In the genomic region with DNA sequence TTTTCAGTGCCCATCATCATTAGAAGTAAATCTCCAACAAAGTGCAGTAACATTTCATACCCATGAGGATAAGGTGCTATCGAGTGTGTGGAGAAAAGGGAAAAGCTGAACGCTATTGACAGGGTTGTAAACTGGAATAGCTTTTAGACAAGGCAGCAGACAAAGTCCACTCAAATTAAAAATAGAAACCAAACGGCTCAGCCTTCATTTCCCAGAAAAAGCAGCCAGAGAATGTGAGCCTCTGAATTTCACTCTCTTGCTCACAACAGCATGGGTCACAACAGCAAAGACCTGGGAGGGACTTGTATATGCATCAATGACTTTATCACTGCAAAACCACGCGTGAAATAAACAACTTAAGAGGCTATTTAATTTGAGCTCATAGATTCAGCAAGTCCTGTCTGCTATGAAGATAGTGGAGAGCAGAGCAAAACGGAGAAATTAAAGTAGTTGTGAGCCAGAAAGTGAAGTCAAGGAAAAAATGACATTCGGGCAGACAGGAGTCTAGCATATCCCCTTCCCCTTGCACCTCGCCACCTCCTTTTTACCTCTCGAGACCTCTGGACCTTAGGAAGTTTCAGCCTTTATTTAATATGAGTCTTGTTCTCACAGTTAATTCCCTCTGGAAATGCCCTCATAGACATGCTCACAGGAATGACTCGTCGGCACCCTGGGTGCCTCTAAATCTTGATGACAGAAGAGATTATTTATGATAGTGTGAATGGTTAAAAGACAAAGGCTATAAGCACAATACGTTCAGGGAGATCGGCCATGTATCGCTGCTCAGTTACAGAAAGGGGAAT, we compare ENCODE assay signal across 11 mouse cellular contexts.
DNase-seq lines count a peak whose midpoint lies in the region; ATAC-seq and TF ChIP-seq lines count a peak whose summit lies in the region.
"Had no signal": no experiment of that assay in that cellular context is flagged by ENCODE, and none has a peak within 500 bp of the region (broad histone marks: within the 10 kb centered on the region; RNA-seq: fewer than 3 reads in every experiment).

No protein-coding gene starts in this region.

- no peak for TF ChIP-seq CTCF in lung, embryonic 14.5 days (IDR thresholded peaks at IDR 0.05; ENCODE audit: low read depth)

- H3K4me2 ChIP-seq in lung, embryonic 14.5 days, result peak overlapping the region; percentile 36; the same call in 1 of the 2 replicates
- peak overlapping the region; percentile 55 for H3K4me2 ChIP-seq in hindbrain, embryonic 16.5 days (ENCODE audit: low read length)
- H3K4me2 ChIP-seq in stomach, embryonic 16.5 days (ENCODE audit: low read depth, low read length), result 0 out of 2 replicates have a peak overlapping the region, but pooled peaks have one; percentile 4
- H3K4me2 ChIP-seq: embryonic facial prominence, embryonic 13.5 days; limb, embryonic 15.5 days had no signal

- H3K4me3 ChIP-seq in lung, embryonic 14.5 days (ENCODE audit: low read depth, low read length), result no peak overlapping the region
- peak overlapping the region; percentile 36 for H3K4me3 ChIP-seq in hindbrain, embryonic 16.5 days (ENCODE audit: low read length)
- no peak overlapping the region for H3K4me3 ChIP-seq in stomach, embryonic 16.5 days (replicated peaks; ENCODE audit: low read length)
- H3K4me3 ChIP-seq: embryonic facial prominence, embryonic 13.5 days; limb, embryonic 15.5 days had no signal

- no peak overlapping the region for H3K27ac ChIP-seq in lung, embryonic 14.5 days (ENCODE audit: low read depth)
- H3K27ac ChIP-seq in hindbrain, embryonic 16.5 days (ENCODE audit: low read depth, low read length), result no peak overlapping the region
- no peak overlapping the region for H3K27ac ChIP-seq in stomach, embryonic 16.5 days (ENCODE audit: low read length)
- H3K27ac ChIP-seq: embryonic facial prominence, embryonic 13.5 days; limb, embryonic 15.5 days had no signal

- no peaks in the 10 kb centered on the region for H3K36me3 ChIP-seq in lung, embryonic 14.5 days (ENCODE audit: insufficient read depth)
- H3K36me3 ChIP-seq in hindbrain, embryonic 16.5 days (ENCODE audit: control insufficient read depth, insufficient read depth, low read length), result no peaks in the 10 kb centered on the region
- H3K36me3 ChIP-seq in stomach, embryonic 16.5 days (ENCODE audit: control insufficient read depth, insufficient read depth, low read length), result no peaks in the 10 kb centered on the region
- H3K36me3 ChIP-seq: embryonic facial prominence, embryonic 13.5 days; limb, embryonic 15.5 days had no signal

- WGBS in lung, embryonic 14.5 days, result 53% methylated on average over 14 of the region's 14 CpGs
- WGBS in hindbrain, embryonic 16.5 days, result 28% methylated on average over 14 of the region's 14 CpGs
- 58% methylated on average over 14 of the region's 14 CpGs for WGBS in stomach, embryonic 16.5 days

- DNase-seq in frontal cortex, postnatal 25 days (ENCODE audit: low spot score in 2 of 2), result no peak
- DNase-seq in lung, embryonic 14.5 days, result no peak
- DNase-seq in lung, adult 18-20 months, result no peak
- no peak for DNase-seq in right cerebral cortex, adult 18-20 months
- no peak for DNase-seq in adrenal gland, postnatal 4 days (ENCODE audit: low spot score in 2 of 2)

- no peaks in the 10 kb centered on the region for H3K4me1 ChIP-seq in lung, embryonic 14.5 days (ENCODE audit: insufficient read depth)
- no peaks in the 10 kb centered on the region for H3K4me1 ChIP-seq in hindbrain, embryonic 16.5 days (ENCODE audit: control insufficient read depth, insufficient read depth, low read depth, low read length)
- no peaks in the 10 kb centered on the region for H3K4me1 ChIP-seq in stomach, embryonic 16.5 days (ENCODE audit: control insufficient read depth, insufficient read depth, low read length)
- H3K4me1 ChIP-seq: embryonic facial prominence, embryonic 13.5 days; limb, embryonic 15.5 days had no signal

- no peak overlapping the region for H3K9ac ChIP-seq in lung, embryonic 14.5 days
- H3K9ac ChIP-seq in hindbrain, embryonic 16.5 days (ENCODE audit: low read depth, low read length), result peak overlapping the region; percentile 52; the same call in 1 of the 2 replicates
- no peak overlapping the region for H3K9ac ChIP-seq in stomach, embryonic 16.5 days (ENCODE audit: low read length)
- H3K9ac ChIP-seq: embryonic facial prominence, embryonic 13.5 days; limb, embryonic 15.5 days had no signal

- peak; percentile 76 for ATAC-seq in frontal cortex, adult (ENCODE audit: low TSS enrichment)
- no peak for ATAC-seq in lung, embryonic 14.5 days (ENCODE audit: insufficient read depth)
- ATAC-seq in hindbrain, embryonic 16.5 days, result peak; percentile 75
- no peak for ATAC-seq in stomach, embryonic 16.5 days (ENCODE audit: insufficient read depth, low FRiP score)
- ATAC-seq: CD4-positive, CD25-positive, alpha-beta regulatory T cell, adult 4 months had no signal

- H3K9me3 ChIP-seq in lung, embryonic 14.5 days (ENCODE audit: low read depth, low read length), result no peaks in the 10 kb centered on the region
- no peaks in the 10 kb centered on the region for H3K9me3 ChIP-seq in hindbrain, embryonic 16.5 days (ENCODE audit: control insufficient read depth, low read length)
- no peaks in the 10 kb centered on the region for H3K9me3 ChIP-seq in stomach, embryonic 16.5 days (replicated peaks; ENCODE audit: control insufficient read depth, low read length)
- H3K9me3 ChIP-seq: embryonic facial prominence, embryonic 13.5 days; limb, embryonic 15.5 days had no signal

- no peaks in the 10 kb centered on the region for H3K27me3 ChIP-seq in lung, embryonic 14.5 days (ENCODE audit: insufficient read depth, low read length)
- no peaks in the 10 kb centered on the region for H3K27me3 ChIP-seq in hindbrain, embryonic 16.5 days (replicated peaks; ENCODE audit: control insufficient read depth, insufficient read depth, low read length)
- no peaks in the 10 kb centered on the region for H3K27me3 ChIP-seq in stomach, embryonic 16.5 days (ENCODE audit: control insufficient read depth, insufficient read depth, low read length)
- H3K27me3 ChIP-seq: embryonic facial prominence, embryonic 13.5 days; limb, embryonic 15.5 days had no signal

Comparison
In these comparisons a context has a peak if more than half of its experiments do, and no peak if none do; other contexts are left out.
1. ATAC-seq: peak in frontal cortex, adult (single experiment) and hindbrain, embryonic 16.5 days (single experiment); none in lung, embryonic 14.5 days (single experiment) and stomach, embryonic 16.5 days (single experiment).
2. H3K4me2 ChIP-seq: peak in every context shown above with its lines; median percentile 55 in hindbrain, embryonic 16.5 days; 36 in lung, embryonic 14.5 days; 4 in stomach, embryonic 16.5 days.